Mouse (Mus musculus) heart, embryonic 13.5 days (tissue): Measurements from ENCODE around the gene Fndc3b. TPM values are rescaled to one million over a fixed set of nuclear protein-coding genes. Genes with fewer than 3 reads are reported as not detected.

Experiments
- ATAC-seq: fragments of 200-750 bp; cut with Nextera tagmentation; 2 replicates; pipeline ENCODE4 v1.8.0; 2017; ENCODE audit warnings: moderate TSS enrichment; ENCODE audit not compliant: insufficient number of reproducible peaks, low FRiP score, low TSS enrichment; ENCODE audit errors: extremely low read depth
- H3K27ac ChIP-seq: fragments of 300-500 bp; sonication (generic); replicated peaks from 2 replicates; pipeline ENCODE4 v1.5.1; 2015; ENCODE audit warnings: moderate library complexity, mild to moderate bottlenecking, inconsistent platforms
- H3K27me3 ChIP-seq: fragments of 300-500 bp; sonication (generic); replicated peaks from 2 replicates; pipeline ENCODE4 v1.6.1; 2015; ENCODE audit warnings: mild to moderate bottlenecking, inconsistent platforms
- H3K36me3 ChIP-seq: fragments of 300-500 bp; sonication (generic); 2 replicates; pipeline ENCODE4 v1.6.1; 2015; ENCODE audit warnings: mild to moderate bottlenecking, inconsistent platforms
- H3K4me1 ChIP-seq: fragments of 300-500 bp; sonication (generic); 2 replicates; pipeline ENCODE4 v1.6.1; 2015; ENCODE audit warnings: inconsistent platforms
- H3K4me2 ChIP-seq: fragments of 300-500 bp; sonication (generic); 2 replicates; pipeline ENCODE4 v1.6.1; 2015; ENCODE audit warnings: inconsistent platforms, mild to moderate bottlenecking, moderate library complexity
- H3K4me3 ChIP-seq: fragments of 300-500 bp; sonication (generic); 2 replicates; pipeline ENCODE4 v1.5.1; 2015; ENCODE audit warnings: moderate library complexity, mild to moderate bottlenecking, inconsistent platforms
- H3K9ac ChIP-seq: fragments of 300-500 bp; sonication (generic); 2 replicates; pipeline ENCODE4 v1.6.1; 2015; ENCODE audit warnings: inconsistent platforms, mild to moderate bottlenecking, moderate library complexity
- H3K9me3 ChIP-seq: fragments of 300-500 bp; sonication (generic); 2 replicates; pipeline ENCODE4 v1.6.1; 2016; ENCODE audit warnings: inconsistent platforms
- WGBS: fragments of 180-500 bp; shearing (Covaris S2); methylation state at CpG from one replicate; pipeline ENCODE4 v1.1.7; 2015; ENCODE audit warnings: mixed read lengths; 5-methylcytosine and 5-hydroxymethylcytosine counted together
- polyA plus RNA-seq: library from polyadenylated mRNA; unstranded; fragments of >200 nt; fragmentation: Nextera tagmentation; extraction: Ambion mirVana; gene quantifications from 2 replicates; pipeline ENCODE4 v1.2.1, GENCODE M21; 2015

Fndc3b gene
- polyA plus RNA-seq, 1 experiment from 2014 or later: 22.3 TPM

DNA sequence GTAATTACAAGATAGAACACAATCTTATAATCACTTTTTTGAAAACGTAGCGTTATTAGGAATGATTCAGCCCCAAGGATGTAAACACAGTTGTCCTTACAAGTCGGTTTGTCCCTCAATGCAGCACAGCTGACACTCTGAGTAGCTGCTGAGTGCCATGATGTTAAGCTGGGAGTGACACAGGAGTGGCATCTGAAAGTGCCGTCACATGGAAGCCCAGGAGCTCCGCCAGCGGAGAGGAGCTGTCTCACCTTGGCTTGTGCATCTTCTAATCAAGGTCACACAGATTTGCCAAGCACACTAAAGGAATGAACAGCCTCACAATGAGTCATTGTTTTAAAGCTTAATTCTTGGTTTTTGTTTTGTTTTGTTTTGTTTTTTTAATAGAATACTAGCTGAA is 68.7 kb downstream of the Fndc3b start:
- ATAC-seq: no peak
- WGBS: 45% methylated on average over 6 of the region's 6 CpGs
- Histone ChIP-seq H3K9me3 (no peaks in the 10 kb centered on the region), H3K4me3 (no peak overlapping the region), H3K36me3 (peaks cover 35% of the 10 kb centered on the region), H3K4me1 (peaks cover 82% of the 10 kb centered on the region), H3K27ac (peak overlapping the region; percentile 34; the same call in 1 of the 2 replicates), H3K9ac (no peak overlapping the region), H3K4me2 (no peak overlapping the region), H3K27me3 (no peaks in the 10 kb centered on the region)

DNA sequence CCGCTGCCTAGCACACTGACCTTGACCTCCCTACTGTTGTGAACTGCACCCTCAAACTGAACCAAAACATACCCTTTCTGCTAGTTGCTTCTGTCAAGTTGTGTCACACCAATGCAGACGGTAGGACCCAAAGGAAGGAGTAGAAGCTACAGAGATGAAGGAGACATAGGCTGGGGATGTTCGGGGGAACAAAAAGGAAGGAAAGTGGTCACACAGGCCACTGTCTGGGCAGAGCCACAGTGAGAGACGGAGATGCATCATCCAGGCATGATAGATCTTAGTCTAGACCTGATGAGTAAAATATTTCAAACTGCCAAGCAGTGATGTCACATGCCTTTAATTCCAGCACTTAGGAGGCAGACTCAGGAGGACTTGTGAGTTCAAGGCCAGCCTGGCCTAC is 71.4 kb downstream of the Fndc3b start:
- Histone ChIP-seq H3K36me3 (peaks cover 38% of the 10 kb centered on the region), H3K4me2 (no peak overlapping the region), H3K9me3 (no peaks in the 10 kb centered on the region), H3K4me3 (no peak overlapping the region), H3K27me3 (no peaks in the 10 kb centered on the region), H3K9ac (no peak overlapping the region), H3K4me1 (peaks cover 78% of the 10 kb centered on the region), H3K27ac (0 out of 2 replicates have a peak overlapping the region, but pooled peaks have one; percentile 12)
- WGBS: 73% methylated on average over 4 of the region's 4 CpGs
- ATAC-seq: no peak

DNA sequence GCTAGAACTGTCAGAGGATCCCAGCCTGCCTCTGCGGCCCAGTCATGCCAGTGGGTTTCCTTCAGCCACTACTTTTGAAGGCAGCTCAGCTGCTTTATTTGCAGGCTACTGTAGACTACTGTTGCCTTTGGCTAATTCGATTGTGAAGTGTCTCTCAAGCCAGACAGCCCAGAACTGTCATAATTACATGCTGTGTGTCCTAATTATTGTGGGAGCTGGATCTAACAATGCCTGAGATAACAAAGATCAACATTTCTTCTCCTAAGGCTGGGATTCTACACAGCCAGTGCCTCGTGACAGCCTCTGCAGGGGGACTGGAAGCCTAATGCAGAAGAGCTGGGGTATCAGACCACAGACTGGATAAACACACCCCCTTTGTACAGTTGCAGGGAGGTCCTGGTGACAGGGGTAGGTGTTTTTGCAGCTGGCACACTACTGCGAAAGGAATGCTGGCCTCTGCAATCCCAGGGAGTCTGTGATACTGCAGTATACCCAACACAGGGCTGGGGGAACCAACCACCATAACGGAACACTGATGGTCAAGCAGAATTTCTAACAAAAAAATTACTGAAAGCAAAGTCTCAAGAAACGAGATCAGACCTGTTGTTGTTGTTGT is 74.0 kb downstream of the Fndc3b start:
- H3K4me2 ChIP-seq: no peak overlapping the region
- no peaks in the 10 kb centered on the region for H3K27me3 ChIP-seq
- no peak overlapping the region for H3K4me3 ChIP-seq
- H3K36me3 ChIP-seq: peaks cover 32% of the 10 kb centered on the region
- WGBS: 48% methylated on average over 6 of the region's 6 CpGs
- no peaks in the 10 kb centered on the region for H3K9me3 ChIP-seq
- peak overlapping the region; percentile 26; the same call in 1 of the 2 replicates for H3K27ac ChIP-seq
- H3K4me1 ChIP-seq: peaks cover 70% of the 10 kb centered on the region
- ATAC-seq: no peak
- H3K9ac ChIP-seq: no peak overlapping the region

DNA sequence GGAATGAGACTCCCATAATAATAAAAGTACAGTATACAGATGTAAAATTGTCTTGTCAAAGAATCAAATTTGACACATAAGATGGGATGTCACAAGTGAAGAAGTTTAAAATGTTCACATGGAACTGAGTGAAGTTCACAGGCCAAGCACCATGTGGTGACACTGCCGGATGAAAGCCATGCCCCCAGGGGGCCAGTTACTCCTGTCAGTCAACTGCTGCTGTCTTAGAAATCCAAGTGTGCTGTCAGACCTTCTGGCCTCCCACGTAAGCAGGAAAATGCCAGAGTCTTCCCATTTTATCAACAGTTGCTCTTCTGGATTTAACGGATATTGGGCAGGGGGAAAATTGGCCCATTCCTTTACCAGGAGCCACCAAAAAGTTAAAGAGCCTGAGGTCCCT is 75.3 kb downstream of the Fndc3b start:
- no peak overlapping the region for H3K27ac ChIP-seq
- H3K4me2 ChIP-seq: no peak overlapping the region
- no peaks in the 10 kb centered on the region for H3K27me3 ChIP-seq
- ATAC-seq: no peak
- H3K9ac ChIP-seq: no peak overlapping the region
- H3K4me1 ChIP-seq: peaks cover 79% of the 10 kb centered on the region
- H3K36me3 ChIP-seq: peaks cover 22% of the 10 kb centered on the region
- no peaks in the 10 kb centered on the region for H3K9me3 ChIP-seq
- WGBS: 33% methylated on average over 3 of the region's 3 CpGs
- H3K4me3 ChIP-seq: no peak overlapping the region

DNA sequence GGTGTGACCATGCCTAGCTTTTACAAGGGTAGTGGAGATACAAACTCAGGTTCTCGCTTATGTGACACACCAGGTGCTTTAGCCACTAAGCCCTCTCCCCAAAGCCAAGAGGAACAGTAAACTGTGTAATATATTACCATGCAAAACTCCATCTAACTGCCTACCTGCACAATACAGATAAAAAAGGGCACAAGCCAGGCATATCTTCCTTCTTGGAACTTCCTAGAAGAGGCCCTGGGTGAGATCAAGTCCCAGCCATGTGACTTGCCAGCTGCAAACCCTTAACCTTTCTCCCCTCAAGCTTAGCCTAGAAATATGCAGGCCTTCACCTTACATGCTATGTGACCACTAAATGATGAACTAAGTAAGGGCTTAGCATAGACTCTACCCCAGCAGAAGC is 78.2 kb downstream of the Fndc3b start:
- Histone ChIP-seq H3K9ac (no peak overlapping the region), H3K27me3 (no peaks in the 10 kb centered on the region), H3K27ac (no peak overlapping the region), H3K4me3 (no peak overlapping the region), H3K36me3 (peaks cover 26% of the 10 kb centered on the region), H3K4me2 (no peak overlapping the region), H3K4me1 (peaks cover 62% of the 10 kb centered on the region), H3K9me3 (no peaks in the 10 kb centered on the region)
- ATAC-seq: no peak
- WGBS: 88% methylated on average over 1 of the region's 1 CpGs

DNA sequence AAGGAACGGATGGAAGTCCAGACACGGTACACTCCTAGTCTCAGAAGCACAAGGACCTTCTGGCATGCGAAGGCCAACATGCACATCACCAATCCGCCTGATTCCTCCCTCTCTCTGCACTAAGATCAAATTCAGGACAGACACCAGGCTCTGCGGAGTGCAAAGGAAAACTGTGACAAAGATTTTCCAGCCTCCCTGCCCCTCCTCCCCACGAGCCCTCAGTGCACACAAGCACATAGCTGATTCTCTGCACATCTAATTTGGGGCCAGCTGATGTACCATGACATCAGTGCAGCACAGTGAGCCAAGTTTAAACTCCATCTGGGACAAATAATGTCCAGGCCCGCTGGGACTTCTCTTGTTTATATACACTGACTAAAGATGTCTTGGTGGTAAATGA is 80.0 kb downstream of the Fndc3b start:
- Histone ChIP-seq H3K9ac (no peak overlapping the region), H3K27ac (peak overlapping the region; percentile 88), H3K27me3 (no peaks in the 10 kb centered on the region), H3K4me2 (0 out of 2 replicates have a peak overlapping the region, but pooled peaks have one; percentile 3), H3K9me3 (no peaks in the 10 kb centered on the region), H3K36me3 (peaks cover 33% of the 10 kb centered on the region), H3K4me3 (no peak overlapping the region), H3K4me1 (peaks cover 64% of the 10 kb centered on the region)
- 28% methylated on average over 7 of the region's 7 CpGs for WGBS
- ATAC-seq: peak; percentile 73; the same call in 1 of the 2 replicates

DNA sequence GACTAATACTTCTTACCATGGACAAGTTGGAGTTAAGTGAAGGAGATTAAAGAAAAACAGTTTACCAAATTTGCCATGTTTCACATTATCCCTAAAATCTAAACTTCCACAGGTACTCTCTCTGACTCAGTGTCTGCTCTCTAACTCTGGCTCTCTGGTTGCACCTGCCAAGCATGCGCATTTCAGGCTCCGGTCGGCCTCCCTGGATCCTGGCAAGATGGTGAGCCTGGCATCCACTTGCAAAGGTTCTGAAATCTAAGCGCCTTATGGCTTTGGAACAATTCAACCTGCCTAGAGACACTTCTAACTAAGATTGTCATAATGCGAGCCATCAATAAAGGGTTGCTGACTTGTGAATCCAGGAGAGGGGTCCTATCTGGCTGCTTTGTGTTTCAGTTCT is 81.4 kb downstream of the Fndc3b start:
- no peak for ATAC-seq
- Histone ChIP-seq H3K4me1 (peaks cover 65% of the 10 kb centered on the region), H3K36me3 (peaks cover 30% of the 10 kb centered on the region), H3K9me3 (no peaks in the 10 kb centered on the region), H3K4me2 (no peak overlapping the region), H3K4me3 (no peak overlapping the region), H3K27me3 (no peaks in the 10 kb centered on the region), H3K9ac (no peak overlapping the region), H3K27ac (no peak overlapping the region)
- WGBS: 94% methylated on average over 5 of the region's 5 CpGs

DNA sequence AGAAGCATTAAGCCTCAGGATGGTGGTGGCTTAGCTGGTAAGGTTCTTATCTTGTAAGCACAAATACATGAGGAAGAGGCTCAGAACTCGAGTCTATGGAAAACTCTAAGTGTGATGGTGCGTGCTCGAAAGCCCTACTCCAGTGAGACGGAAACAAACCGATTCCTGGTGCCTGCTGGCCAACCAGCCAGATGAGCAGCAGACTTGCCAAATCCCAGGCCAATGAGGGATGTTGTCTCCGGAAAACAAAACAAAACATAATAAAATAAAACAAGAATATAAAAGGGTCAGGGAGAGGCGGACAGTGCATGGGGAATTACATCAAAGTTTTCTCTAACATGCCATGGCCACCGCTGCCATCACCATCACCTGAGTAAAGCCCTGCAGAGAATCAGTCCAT is 84.8 kb downstream of the Fndc3b start:
- no peaks in the 10 kb centered on the region for H3K9me3 ChIP-seq
- 70% methylated on average over 8 of the region's 8 CpGs for WGBS
- no peak overlapping the region for H3K4me3 ChIP-seq
- H3K27me3 ChIP-seq: no peaks in the 10 kb centered on the region
- H3K36me3 ChIP-seq: peaks cover 28% of the 10 kb centered on the region
- H3K4me1 ChIP-seq: peaks cover 57% of the 10 kb centered on the region
- peak overlapping the region; percentile 77 for H3K27ac ChIP-seq
- ATAC-seq: no peak
- no peak overlapping the region for H3K4me2 ChIP-seq
- H3K9ac ChIP-seq: peak overlapping the region; percentile 17; the same call in 1 of the 2 replicates

DNA sequence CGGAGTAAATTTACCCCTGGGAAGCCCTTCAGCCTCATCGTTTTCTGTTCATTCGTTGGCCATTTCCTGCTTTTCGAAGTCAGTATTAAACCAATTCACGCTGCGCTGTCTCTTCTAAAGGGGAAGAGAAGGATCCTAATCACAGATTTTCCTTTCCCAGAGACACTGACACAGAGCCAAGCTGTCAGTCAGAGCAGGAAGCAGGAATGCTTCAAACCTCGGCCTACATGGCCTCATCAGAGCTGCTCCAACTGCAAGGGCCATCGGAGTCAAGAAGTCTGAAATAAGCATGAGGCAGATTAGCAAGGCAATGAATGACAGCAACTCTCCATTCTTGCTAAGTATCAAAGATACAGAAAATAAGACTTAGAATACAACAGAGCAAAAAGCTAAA is 85.5 kb downstream of the Fndc3b start:
- no peak for ATAC-seq
- Histone ChIP-seq H3K27me3 (no peaks in the 10 kb centered on the region), H3K4me3 (no peak overlapping the region), H3K27ac (peak overlapping the region; percentile 77), H3K9ac (peak overlapping the region; percentile 50), H3K4me2 (peak overlapping the region; percentile 15; the same call in 1 of the 2 replicates), H3K4me1 (peaks cover 54% of the 10 kb centered on the region), H3K9me3 (no peaks in the 10 kb centered on the region), H3K36me3 (peaks cover 28% of the 10 kb centered on the region)
- WGBS: 27% methylated on average over 8 of the region's 8 CpGs

DNA sequence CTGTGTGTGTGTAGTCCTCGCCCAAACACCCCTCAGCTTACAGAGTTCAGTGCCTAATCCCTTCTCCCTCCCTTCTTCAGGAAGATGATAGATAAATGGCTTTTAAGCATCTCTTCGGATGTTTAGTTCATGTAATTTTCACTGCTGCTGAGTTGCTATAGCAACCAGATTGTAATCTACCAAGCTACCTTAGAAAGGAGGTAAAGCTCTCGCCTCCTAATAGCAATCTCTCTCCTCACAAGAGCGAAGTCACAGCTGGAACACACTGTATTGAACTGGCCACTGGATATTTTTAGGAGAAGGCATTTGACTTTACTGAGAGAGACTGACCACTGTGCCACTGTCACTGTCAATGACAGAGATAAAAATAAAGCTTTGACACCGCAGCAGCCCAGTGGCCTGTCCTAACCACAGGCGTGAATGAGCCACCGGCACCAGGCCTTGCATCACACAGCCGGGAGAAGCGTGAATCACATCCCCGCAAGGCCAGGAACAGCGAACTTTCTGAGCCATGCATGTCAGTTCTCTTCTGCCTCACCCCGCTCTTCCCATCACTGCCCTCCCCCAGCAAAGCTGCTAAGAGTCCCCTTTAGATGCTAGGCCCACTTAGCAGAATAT is 86.0 kb downstream of the Fndc3b start:
- H3K4me2 ChIP-seq: peak overlapping the region; percentile 15; the same call in 1 of the 2 replicates
- H3K27me3 ChIP-seq: no peaks in the 10 kb centered on the region
- no peak for ATAC-seq
- peaks cover 52% of the 10 kb centered on the region for H3K4me1 ChIP-seq
- no peaks in the 10 kb centered on the region for H3K9me3 ChIP-seq
- H3K9ac ChIP-seq: peak overlapping the region; percentile 50
- H3K4me3 ChIP-seq: no peak overlapping the region
- WGBS: 37% methylated on average over 12 of the region's 12 CpGs
- peaks cover 29% of the 10 kb centered on the region for H3K36me3 ChIP-seq
- H3K27ac ChIP-seq: peak overlapping the region; percentile 77

DNA sequence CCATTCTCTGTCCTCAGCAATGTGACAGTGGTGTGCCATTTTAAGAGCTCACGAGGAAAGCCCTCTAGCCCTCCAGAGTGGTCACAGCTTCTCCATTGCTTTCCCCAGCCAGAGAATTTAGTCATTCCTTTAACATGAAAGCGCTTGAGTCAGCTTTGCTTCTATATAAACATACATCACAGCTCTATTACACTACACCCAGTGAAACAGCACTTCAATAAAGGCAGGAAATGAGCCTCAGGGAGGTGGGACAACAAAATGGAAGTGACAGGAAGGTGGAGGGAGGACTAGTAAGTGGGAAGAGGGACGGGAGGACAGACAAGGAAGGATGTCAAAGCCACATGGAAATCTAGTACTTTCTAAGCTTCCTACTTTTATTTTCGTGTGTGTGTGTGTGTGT is 88.7 kb downstream of the Fndc3b start:
- H3K4me1 ChIP-seq: peaks cover 66% of the 10 kb centered on the region
- 51% methylated on average over 4 of the region's 4 CpGs for WGBS
- no peaks in the 10 kb centered on the region for H3K27me3 ChIP-seq
- peaks cover 22% of the 10 kb centered on the region for H3K36me3 ChIP-seq
- H3K9ac ChIP-seq: no peak overlapping the region
- no peak for ATAC-seq
- no peak overlapping the region for H3K4me2 ChIP-seq
- no peak overlapping the region for H3K4me3 ChIP-seq
- no peaks in the 10 kb centered on the region for H3K9me3 ChIP-seq
- 0 out of 2 replicates have a peak overlapping the region, but pooled peaks have one; percentile 25 for H3K27ac ChIP-seq

DNA sequence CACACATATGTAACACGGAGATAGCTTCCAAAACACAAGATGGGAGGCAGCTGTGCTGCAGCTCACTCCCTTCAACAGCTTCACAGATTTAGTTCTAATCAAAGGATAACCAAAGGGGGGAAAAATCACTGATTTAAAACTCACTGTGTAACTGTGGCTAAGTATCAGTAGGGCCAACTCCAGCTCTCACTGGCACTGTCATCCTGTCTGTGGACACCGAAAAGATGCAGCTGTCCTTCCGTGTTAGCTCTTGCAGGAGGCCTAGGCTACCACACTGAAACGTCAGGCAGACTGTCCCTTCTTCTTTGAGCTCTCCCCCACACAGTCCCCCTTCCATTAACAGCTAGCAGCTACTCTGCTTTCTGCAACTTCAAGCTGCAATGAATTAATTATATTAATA is 89.9 kb downstream of the Fndc3b start:
- H3K4me2 ChIP-seq: no peak overlapping the region
- WGBS: 60% methylated on average over 4 of the region's 4 CpGs
- H3K4me3 ChIP-seq: no peak overlapping the region
- H3K9me3 ChIP-seq: no peaks in the 10 kb centered on the region
- peaks cover 20% of the 10 kb centered on the region for H3K36me3 ChIP-seq
- H3K27me3 ChIP-seq: no peaks in the 10 kb centered on the region
- H3K27ac ChIP-seq: no peak overlapping the region
- ATAC-seq: no peak
- peaks cover 66% of the 10 kb centered on the region for H3K4me1 ChIP-seq
- no peak overlapping the region for H3K9ac ChIP-seq
